In genomic region chr7:64392122-64392818, GRCm38 (mm10) we compare ENCODE assay signal across 8 mouse cellular contexts. TPM values are rescaled to one million over a fixed set of nuclear protein-coding genes. Genes with fewer than 3 reads are reported as not detected.
DNase-seq lines count a peak whose midpoint lies in the region; ATAC-seq lines count a peak whose summit lies in the region.

Gene Mphosph10 (minus strand): TSS chr7:64392268.
Gene Mcee (plus strand): TSS chr7:64392607.

- H3K27ac ChIP-seq in hindbrain, embryonic 15.5 days (replicated peaks): peak within 1 kb of the TSS; percentile 74

- DNase-seq in T-cell, adult 2 months (ENCODE audit: low spot score): peak; percentile 97
- peak; percentile 90 to 93 for DNase-seq in cerebellum, postnatal 36 days
- peak; percentile 93 to 94 for DNase-seq in frontal cortex, postnatal 36 days (ENCODE audit: low spot score in 2 of 2)
- peak; percentile 91 for DNase-seq in left cerebral cortex, adult 11 months (ENCODE audit: low spot score)
- DNase-seq in lung, postnatal 4 days: peak; percentile 98 to 100
- DNase-seq in retina, postnatal 7 days (ENCODE audit: low read depth, low spot score): peak; percentile 94
- DNase-seq in urinary bladder, adult 2 months (ENCODE audit: low spot score): peak; percentile 88

- H3K9me3 ChIP-seq in hindbrain, embryonic 15.5 days: no peaks in the 10 kb centered on the region

- peaks cover 19% of the 10 kb centered on the region for H3K4me1 ChIP-seq in hindbrain, embryonic 15.5 days (replicated peaks)

- peak within 1 kb of the TSS; percentile 99 for H3K4me2 ChIP-seq in hindbrain, embryonic 15.5 days

- ATAC-seq in hindbrain, embryonic 15.5 days (ENCODE audit: low FRiP score, low read depth): peak; percentile 98

- peaks cover 11% of the 10 kb centered on the region for H3K36me3 ChIP-seq in hindbrain, embryonic 15.5 days

- under 1% methylated on average over 53 of the region's 54 CpGs for WGBS in hindbrain, embryonic 15.5 days

- peak within 1 kb of the TSS; percentile 67 for H3K4me3 ChIP-seq in hindbrain, embryonic 15.5 days

- H3K9ac ChIP-seq in hindbrain, embryonic 15.5 days: peak within 1 kb of the TSS; percentile 68

- no peaks in the 10 kb centered on the region for H3K27me3 ChIP-seq in hindbrain, embryonic 15.5 days

RNA-seq across cellular contexts. Expression of gene Mphosph10, which starts in this region (rescaled TPM):
- 22.7 and 25.0 TPM in 2 replicates for polyA plus RNA-seq in hindbrain, embryonic 15.5 days (2015; fragmentation: Nextera tagmentation; extraction: Ambion mirVana)
- 13.4 and 14.1 TPM in 2 replicates for polyA plus RNA-seq in urinary bladder, adult 2 months (2012; rRNA removed)

RNA-seq across cellular contexts. Expression of gene Mcee, which starts in this region (rescaled TPM):
- polyA plus RNA-seq in hindbrain, embryonic 15.5 days (2015; fragmentation: Nextera tagmentation; extraction: Ambion mirVana): 46.7 and 56.4 TPM in 2 replicates
- polyA plus RNA-seq in urinary bladder, adult 2 months (2012; rRNA removed): 68.9 and 85.7 TPM in 2 replicates

Comparison
In these comparisons a context has a peak if more than half of its experiments do, and no peak if none do; other contexts are left out.
1. Peak in every context shown above with its lines: DNase-seq, ATAC-seq, H3K4me3 ChIP-seq and H3K27ac ChIP-seq.